Mouse (Mus musculus) bone marrow, adult 2 months (tissue): ENCODE data around the gene Tbx19. TPM values are rescaled to one million over a fixed set of nuclear protein-coding genes. Genes with fewer than 3 reads are reported as not detected.

ENCODE experiments used
- H3K27ac ChIP-seq: fragments of 200-500 bp; 2 replicates; pipeline ENCODE4 v1.5.1; 2012; ENCODE audit warnings: low read depth, mild to moderate bottlenecking, control low read depth, inconsistent platforms, low read length; ENCODE audit not compliant: control insufficient read depth, poor library complexity, insufficient read depth
- H3K4me1 ChIP-seq: fragments of 200-500 bp; 2 replicates; pipeline ENCODE4 v1.6.1; 2011; ENCODE audit warnings: low read length; ENCODE audit not compliant: control insufficient read depth, insufficient read depth
- H3K4me3 ChIP-seq: fragments of 200-500 bp; replicated peaks from 2 replicates; pipeline ENCODE3; 2011; ENCODE audit warnings: mild to moderate bottlenecking, low read depth, low read length, control low read depth; ENCODE audit not compliant: control insufficient read depth
- CTCF ChIP-seq: fragments of 200-500 bp; IDR thresholded peaks from 2 replicates; pipeline ENCODE4 v1.5.1; 2011; ENCODE audit warnings: low read length, control low read depth; ENCODE audit not compliant: control insufficient read depth, insufficient read depth
- POLR2A ChIP-seq: fragments of 200-500 bp; IDR thresholded peaks from 2 replicates; pipeline ENCODE4 v1.6.1; 2011; ENCODE audit warnings: low read depth, mild to moderate bottlenecking, control low read depth, low read length, borderline replicate concordance; ENCODE audit not compliant: control insufficient read depth
- WGBS: fragments of 180-500 bp; shearing (Covaris S2); methylation state at CpG from one replicate; pipeline ENCODE4 v1.1.7; 2018; 5-methylcytosine and 5-hydroxymethylcytosine counted together
- polyA plus RNA-seq: library from polyadenylated mRNA; stranded (reverse); fragments of >200 nt; gene quantifications from 2 replicates; pipeline ENCODE4 v1.2.4, GENCODE M21; 2011; ENCODE audit warnings: low replicate concordance; ENCODE audit not compliant: missing spikeins, insufficient read depth, insufficient read length

Gene Tbx19
- not detected in 2 replicates for polyA plus RNA-seq

DNA sequence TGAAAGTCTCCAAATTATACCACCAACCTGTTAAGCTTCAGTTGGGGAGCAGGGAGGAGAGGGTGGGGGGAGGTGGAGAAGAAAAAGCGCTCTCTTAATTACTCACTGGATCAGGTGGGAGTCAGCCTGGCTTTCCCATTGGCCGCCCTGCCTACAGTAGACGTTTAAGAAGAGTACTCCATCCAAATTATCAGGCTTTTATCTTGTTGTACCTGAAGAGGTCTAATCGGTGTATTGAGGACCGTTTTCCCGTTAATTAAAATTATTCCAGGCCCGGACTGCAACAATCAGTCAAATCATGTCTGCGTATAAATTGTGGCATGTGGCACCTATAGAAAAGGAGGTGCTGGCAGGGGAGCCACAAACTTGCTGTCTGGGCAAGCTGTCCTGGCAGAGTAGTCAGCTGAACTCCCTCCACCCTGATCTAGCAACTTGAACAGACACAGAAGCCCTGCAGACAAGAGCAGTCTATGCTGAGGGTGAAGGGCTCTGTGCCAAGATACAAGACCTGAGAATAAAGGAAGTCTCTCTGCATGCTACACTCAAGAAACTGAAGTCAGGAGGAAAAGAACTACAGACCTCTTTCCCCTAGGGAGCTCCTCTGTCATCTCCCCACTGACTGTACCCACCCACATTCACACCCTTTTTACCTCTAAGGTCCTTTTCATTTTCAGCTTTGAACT, at the start of gene Tbx19:
Gene Tbx19 (minus strand): TSS at position 51 of the 683 bp plus-strand sequence.
- H3K27ac ChIP-seq: no peak within 1 kb of the TSS
- TF ChIP-seq POLR2A: no peak
- TF ChIP-seq CTCF: no peak
- 83% methylated on average over 8 of the region's 8 CpGs for WGBS
- H3K4me1 ChIP-seq: no peaks in the 10 kb centered on the region
- H3K4me3 ChIP-seq: no peak within 1 kb of the TSS

DNA sequence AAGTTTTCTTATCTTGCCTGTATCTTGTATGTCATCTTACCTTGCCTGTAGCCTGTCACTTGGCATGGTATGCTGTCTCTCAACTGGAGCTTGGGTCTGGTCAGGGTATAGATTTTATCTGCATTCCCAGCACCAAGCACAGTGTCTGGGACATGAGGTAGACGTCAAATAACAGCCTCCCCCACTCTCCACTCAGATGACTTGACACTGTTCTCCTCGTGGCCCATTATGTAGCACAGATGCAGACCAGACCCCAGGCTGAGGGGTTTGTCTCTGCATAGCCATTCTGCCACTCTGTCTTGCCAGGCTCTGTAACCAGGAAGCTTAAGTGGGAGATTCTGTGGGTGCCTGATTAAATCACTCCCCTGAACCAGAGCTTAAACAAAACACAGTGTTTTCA, 45.0 kb upstream of the Tbx19 start:
- TF ChIP-seq POLR2A (no peak), CTCF (no peak)
- H3K4me1 ChIP-seq: no peaks in the 10 kb centered on the region; the same call in 1 of the 2 replicates
- H3K27ac ChIP-seq: no peak overlapping the region
- no peak overlapping the region for H3K4me3 ChIP-seq
- 41% methylated on average over 2 of the region's 2 CpGs for WGBS

GRCm38 (mm10) chr1:165203488-165204035, 43.0 kb upstream of the Tbx19 start:
- Histone ChIP-seq H3K4me3 (no peak overlapping the region), H3K4me1 (no peaks in the 10 kb centered on the region), H3K27ac (no peak overlapping the region)
- 17% methylated on average over 2 of the region's 2 CpGs for WGBS
- TF ChIP-seq CTCF: no peak
- no peak for TF ChIP-seq POLR2A

- no peak overlapping the region for H3K4me3 ChIP-seq
- H3K4me1 ChIP-seq: no peaks in the 10 kb centered on the region
- TF ChIP-seq CTCF (no peak), POLR2A (no peak)
- 73% methylated on average over 4 of the region's 4 CpGs for WGBS
- H3K27ac ChIP-seq: no peak overlapping the region
Measured at GRCm38 (mm10) chr1:165201445-165202012, 41.0 kb upstream of the Tbx19 start.

DNA sequence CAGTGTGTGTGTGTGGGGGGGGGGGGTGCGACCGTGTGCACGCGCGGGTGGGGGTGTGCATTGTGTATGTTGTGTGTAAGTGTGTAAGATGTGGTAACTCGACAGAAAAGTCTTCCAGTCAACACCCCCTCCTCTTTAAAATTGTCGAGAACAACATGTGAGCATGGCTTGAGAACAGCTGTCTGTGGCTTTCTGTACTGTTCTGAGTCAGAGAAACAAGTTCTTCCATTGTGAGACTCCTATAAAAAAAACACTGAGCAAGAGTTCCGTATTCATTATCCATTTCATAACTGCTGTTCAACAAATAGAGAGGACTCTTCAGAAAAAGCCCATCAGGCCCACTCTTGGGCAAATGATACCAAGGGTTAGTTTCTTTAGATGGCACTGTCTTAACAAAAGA, 40.2 kb upstream of the Tbx19 start:
- no peak overlapping the region for H3K4me3 ChIP-seq
- 86% methylated on average over 8 of the region's 8 CpGs for WGBS
- TF ChIP-seq CTCF (no peak), POLR2A (no peak)
- no peaks in the 10 kb centered on the region for H3K4me1 ChIP-seq
- no peak overlapping the region for H3K27ac ChIP-seq

DNA sequence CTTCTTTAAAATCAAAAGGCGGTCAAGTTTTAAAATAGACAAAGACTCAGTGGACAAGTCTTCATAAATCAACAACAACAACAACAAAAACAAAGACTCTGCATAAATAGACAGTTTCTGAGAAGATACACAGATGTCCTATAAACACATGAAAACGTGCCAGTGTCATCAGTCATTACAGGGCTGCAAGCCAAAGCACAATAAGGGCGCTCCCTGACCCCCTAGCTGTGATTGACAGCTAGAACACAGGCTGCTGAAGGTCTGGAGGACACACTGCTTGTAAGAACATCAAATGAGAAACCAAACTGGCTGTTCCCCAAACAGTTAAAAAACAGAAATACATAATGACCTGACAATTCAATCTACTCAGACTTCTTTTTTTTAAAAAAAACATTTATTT, 39.1 kb upstream of the Tbx19 start:
- Histone ChIP-seq H3K27ac (no peak overlapping the region), H3K4me3 (no peak overlapping the region), H3K4me1 (no peaks in the 10 kb centered on the region)
- 77% methylated on average over 3 of the region's 3 CpGs for WGBS
- TF ChIP-seq POLR2A: no peak
- no peak for TF ChIP-seq CTCF

GRCm38 (mm10) chr1:165198951-165199350, 38.4 kb upstream of the Tbx19 start:
- H3K27ac ChIP-seq: no peak overlapping the region
- TF ChIP-seq POLR2A: no peak
- TF ChIP-seq CTCF: no peak
- H3K4me3 ChIP-seq: no peak overlapping the region
- 58% methylated on average over 1 of the region's 1 CpGs for WGBS
- H3K4me1 ChIP-seq: no peaks in the 10 kb centered on the region

DNA sequence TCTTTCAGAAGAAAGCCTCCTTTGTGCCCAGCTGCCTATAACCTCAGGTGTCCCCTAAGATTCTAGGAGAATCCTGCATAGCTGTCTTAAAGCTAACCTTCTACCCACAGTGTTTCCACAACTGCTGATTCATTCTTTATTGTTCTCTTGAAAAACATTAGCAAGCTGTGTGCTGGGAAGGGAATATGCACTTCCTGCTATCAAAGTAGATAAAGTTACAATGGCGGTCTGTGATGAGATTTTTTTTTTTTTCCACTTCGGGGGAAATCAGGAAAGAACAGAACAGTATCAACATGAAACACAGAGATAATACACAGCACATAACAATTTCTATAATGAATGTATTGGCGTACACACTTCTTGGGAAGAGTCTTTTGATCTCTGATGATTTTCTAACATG, 37.3 kb upstream of the Tbx19 start:
- H3K4me1 ChIP-seq: no peaks in the 10 kb centered on the region
- 23% methylated on average over 3 of the region's 3 CpGs for WGBS
- TF ChIP-seq CTCF: no peak
- TF ChIP-seq POLR2A: no peak
- H3K27ac ChIP-seq: no peak overlapping the region
- H3K4me3 ChIP-seq: no peak overlapping the region

GRCm38 (mm10) chr1:165195396-165195960, 34.9 kb upstream of the Tbx19 start:
- TF ChIP-seq CTCF (no peak), POLR2A (no peak)
- WGBS: 37% methylated on average over 3 of the region's 3 CpGs
- Histone ChIP-seq H3K4me3 (no peak overlapping the region), H3K4me1 (no peaks in the 10 kb centered on the region; the same call in 1 of the 2 replicates), H3K27ac (no peak overlapping the region)
